Mouse (Mus musculus) G1E (cell line): ENCODE data around the gene Mark4.

Source experiments
- CTCF ChIP-seq: IDR thresholded peaks from 2 replicates; pipeline ENCODE4 v1.5.1; 2012; ENCODE audit warnings: low read depth, low read length, inconsistent platforms, mixed read lengths
- TAL1 ChIP-seq: conservative IDR thresholded peaks from 2 replicates; pipeline ENCODE4 v1.6.1; 2012; ENCODE audit warnings: low read depth, low read length, inconsistent platforms, mixed read lengths

- TF ChIP-seq CTCF (no peak), TAL1 (no peak)
These were observed 542 bp downstream of the Mark4 start for GRCm38 (mm10) chr7:19458072-19458486.
